In the genomic region with DNA sequence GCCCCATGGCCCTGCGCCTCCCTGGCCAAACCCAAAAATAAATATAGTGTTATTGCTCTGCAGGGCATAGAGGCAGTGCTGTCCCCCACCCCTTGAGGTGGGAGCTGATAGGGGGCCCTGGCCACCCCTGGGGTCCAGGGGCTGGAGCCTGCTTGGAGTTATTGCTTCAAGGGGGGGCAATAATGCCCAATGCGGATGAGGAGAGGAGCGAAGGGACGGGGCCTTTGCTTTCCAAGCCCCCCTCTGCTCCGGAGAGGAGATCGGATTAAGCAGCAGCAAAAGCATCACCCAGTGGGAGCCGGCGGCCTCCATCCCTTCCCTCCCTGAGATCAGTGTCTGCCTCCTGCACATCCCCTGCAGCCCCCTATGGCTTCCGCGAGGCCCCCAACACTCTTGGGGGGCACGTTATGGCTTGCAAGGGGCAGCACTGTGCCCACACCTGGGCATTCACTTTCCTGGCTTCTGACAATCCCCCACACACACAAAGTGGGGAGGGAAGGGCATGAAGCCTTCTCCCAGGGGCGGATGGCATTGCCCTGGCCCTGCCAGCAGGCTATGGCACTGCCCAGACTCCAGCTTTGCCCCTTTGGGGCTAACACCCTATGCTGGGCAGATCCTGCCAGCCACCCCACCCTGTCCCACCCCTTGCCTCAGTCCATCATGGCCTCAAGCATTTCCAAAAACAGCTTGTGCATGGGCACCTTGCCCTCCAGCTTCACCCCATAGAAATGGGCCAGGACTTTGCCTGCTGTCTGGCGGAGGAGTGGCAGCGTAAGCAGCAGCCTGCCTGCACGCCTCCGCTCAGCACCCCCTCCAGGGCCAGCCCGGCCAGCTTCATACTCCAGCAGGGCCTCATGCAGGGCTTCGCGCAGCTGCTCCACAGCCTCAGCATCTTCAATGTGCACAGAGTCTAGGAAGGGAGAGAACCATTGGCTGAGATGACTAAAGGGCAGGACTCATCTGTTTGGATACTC, we compare ENCODE assay signal across 7 mouse cellular contexts. TPM values are rescaled to one million over a fixed set of nuclear protein-coding genes. Genes with fewer than 3 reads are reported as not detected.
DNase-seq lines count a peak whose midpoint lies in the region; ATAC-seq and TF ChIP-seq lines count a peak whose summit lies in the region.

No protein-coding gene starts in this region.

- 86% methylated on average over 19 of the region's 19 CpGs for WGBS in liver, embryonic 11.5 days
- WGBS in embryonic facial prominence, embryonic 11.5 days = 87% methylated on average over 19 of the region's 19 CpGs
- 87% methylated on average over 19 of the region's 19 CpGs for WGBS in hindbrain, embryonic 15.5 days

- peak; percentile 31 for DNase-seq in liver, embryonic 11.5 days (ENCODE audit: low spot score)
- DNase-seq in liver = no peak
- no peak for DNase-seq in embryonic facial prominence, embryonic 11.5 days (ENCODE audit: low spot score)
- DNase-seq in embryo, embryonic 10.5 days (ENCODE audit: low spot score) = no peak
- DNase-seq in kidney, postnatal 14 days = no peak

- no peak for ATAC-seq in liver, embryonic 11.5 days (replicated peaks; ENCODE audit: low FRiP score)
- ATAC-seq in embryonic facial prominence, embryonic 11.5 days (replicated peaks; ENCODE audit: insufficient number of reproducible peaks, low FRiP score, low TSS enrichment, low read depth) = no peak
- ATAC-seq in hindbrain, embryonic 15.5 days (ENCODE audit: low FRiP score, low read depth) = no peak

- peak overlapping the region; percentile 89 for H3K4me2 ChIP-seq in liver, embryonic 11.5 days
- H3K4me2 ChIP-seq in embryonic facial prominence, embryonic 11.5 days (ENCODE audit: low read depth, low read length) = peak overlapping the region; percentile 48
- peak overlapping the region; percentile 82 for H3K4me2 ChIP-seq in hindbrain, embryonic 15.5 days
- peak overlapping the region; percentile 84 for H3K4me2 ChIP-seq in myocyte (ENCODE audit: low read depth)

- peaks cover 33% of the 10 kb centered on the region for H3K4me1 ChIP-seq in liver, embryonic 11.5 days (replicated peaks; ENCODE audit: control insufficient read depth, insufficient read depth, low read length)
- H3K4me1 ChIP-seq in embryonic facial prominence, embryonic 11.5 days (ENCODE audit: control insufficient read depth, insufficient read depth, low read length) = peaks cover 5% of the 10 kb centered on the region
- peaks cover 37% of the 10 kb centered on the region for H3K4me1 ChIP-seq in hindbrain, embryonic 15.5 days (replicated peaks)

- H3K27ac ChIP-seq in liver, embryonic 11.5 days (ENCODE audit: low read depth, low read length) = peak overlapping the region; percentile 47
- no peak overlapping the region for H3K27ac ChIP-seq in embryonic facial prominence, embryonic 11.5 days (replicated peaks; ENCODE audit: low read depth, low read length)
- H3K27ac ChIP-seq in hindbrain, embryonic 15.5 days (replicated peaks) = no peak overlapping the region

- TF ChIP-seq POLR2A in myocyte (IDR thresholded peaks at IDR 0.05; ENCODE audit: insufficient read length, low read depth) = peak; percentile 7

- no peaks in the 10 kb centered on the region for H3K9me3 ChIP-seq in liver, embryonic 11.5 days (ENCODE audit: control insufficient read depth, low read length)
- no peaks in the 10 kb centered on the region for H3K9me3 ChIP-seq in embryonic facial prominence, embryonic 11.5 days (replicated peaks; ENCODE audit: control insufficient read depth, low read length)
- no peaks in the 10 kb centered on the region for H3K9me3 ChIP-seq in hindbrain, embryonic 15.5 days

- peak overlapping the region; percentile 77 for H3K4me3 ChIP-seq in liver, embryonic 11.5 days (ENCODE audit: low read depth, low read length)
- H3K4me3 ChIP-seq in embryonic facial prominence, embryonic 11.5 days (ENCODE audit: low read depth, low read length) = peak overlapping the region; percentile 14; the same call in 1 of the 2 replicates
- H3K4me3 ChIP-seq in hindbrain, embryonic 15.5 days = peak overlapping the region; percentile 10; the same call in 1 of the 2 replicates
- H3K4me3 ChIP-seq in myocyte = peak overlapping the region; percentile 85

- peaks cover 25% of the 10 kb centered on the region for H3K79me2 ChIP-seq in myocyte (ENCODE audit: control insufficient read depth, insufficient read depth)

- no peaks in the 10 kb centered on the region for H3K27me3 ChIP-seq in liver, embryonic 11.5 days (replicated peaks; ENCODE audit: control insufficient read depth, insufficient read depth, low read length)
- no peaks in the 10 kb centered on the region for H3K27me3 ChIP-seq in embryonic facial prominence, embryonic 11.5 days (ENCODE audit: control insufficient read depth, insufficient read depth, low read length)
- H3K27me3 ChIP-seq in hindbrain, embryonic 15.5 days = no peaks in the 10 kb centered on the region
- H3K27me3 ChIP-seq in myocyte (ENCODE audit: control insufficient read depth, insufficient read depth, insufficient read length) = no peaks in the 10 kb centered on the region

- peaks cover 33% of the 10 kb centered on the region for H3K36me3 ChIP-seq in liver, embryonic 11.5 days (ENCODE audit: control insufficient read depth, insufficient read depth, low read length)
- peaks cover 15% of the 10 kb centered on the region for H3K36me3 ChIP-seq in embryonic facial prominence, embryonic 11.5 days (replicated peaks; ENCODE audit: control insufficient read depth, insufficient read depth, low read depth, low read length)
- peaks cover 35% of the 10 kb centered on the region for H3K36me3 ChIP-seq in hindbrain, embryonic 15.5 days
- peaks cover 11% of the 10 kb centered on the region for H3K36me3 ChIP-seq in myocyte (ENCODE audit: control insufficient read depth, insufficient read depth)

- peak overlapping the region; percentile 42 for H3K9ac ChIP-seq in liver, embryonic 11.5 days (ENCODE audit: low read depth, low read length)
- H3K9ac ChIP-seq in embryonic facial prominence, embryonic 11.5 days (replicated peaks; ENCODE audit: low read length) = 0 out of 2 replicates have a peak overlapping the region, but pooled peaks have one; percentile 28
- 0 out of 2 replicates have a peak overlapping the region, but pooled peaks have one; percentile 4 for H3K9ac ChIP-seq in hindbrain, embryonic 15.5 days

- no peak overlapping the region for H3ac ChIP-seq in myocyte (ENCODE audit: control insufficient read depth, insufficient read length)

TF ChIP-seq in myocyte, 11 proteins besides CTCF, POLR2A, EP300 and RAD21:
- TF ChIP-seq E2F4 (IDR thresholded peaks at IDR 0.05; ENCODE audit: insufficient read depth) (no peak), MYOG (IDR thresholded peaks at IDR 0.05; ENCODE audit: control insufficient read depth in 1 of 3, insufficient read depth in 1 of 3, insufficient read length in 2 of 3, low read depth in 2 of 3) (no peak), MAX (IDR thresholded peaks at IDR 0.05; ENCODE audit: low read depth) (no peak), MYOD1 (IDR thresholded peaks at IDR 0.05; ENCODE audit: control insufficient read depth in 1 of 3, insufficient read length in 2 of 3, low read depth in 2 of 3) (no peak), SRF (IDR thresholded peaks at IDR 0.05; ENCODE audit: control insufficient read depth, insufficient read length, low read depth) (no peak)

RNA-seq across cellular contexts. Expression of a gene that starts 1.5 kb away (rescaled TPM):
- 106 and 117 TPM in 2 replicates for polyA plus RNA-seq in liver, embryonic 11.5 days (2014; fragmentation: Nextera tagmentation; extraction: Ambion mirVana)
- polyA plus RNA-seq in embryonic facial prominence, embryonic 11.5 days (2014; fragmentation: Nextera tagmentation; extraction: Ambion mirVana) = 110 and 128 TPM in 2 replicates
- 375 and 392 TPM in 2 replicates for polyA plus RNA-seq in hindbrain, embryonic 15.5 days (2015; fragmentation: Nextera tagmentation; extraction: Ambion mirVana)
- polyA plus RNA-seq in myocyte (2012; fragmentation: generic; extraction: Trizol) = 276 TPM

RNA-seq across cellular contexts. Expression of a gene that starts 1.9 kb away (rescaled TPM):
- polyA plus RNA-seq in liver, embryonic 11.5 days (2014; fragmentation: Nextera tagmentation; extraction: Ambion mirVana) = 167 and 169 TPM in 2 replicates
- 159 and 166 TPM in 2 replicates for polyA plus RNA-seq in embryonic facial prominence, embryonic 11.5 days (2014; fragmentation: Nextera tagmentation; extraction: Ambion mirVana)
- 104 TPM in 2 replicates for polyA plus RNA-seq in hindbrain, embryonic 15.5 days (2015; fragmentation: Nextera tagmentation; extraction: Ambion mirVana)
- 281 TPM for polyA plus RNA-seq in myocyte (2012; fragmentation: generic; extraction: Trizol)

RNA-seq across cellular contexts. Expression of a gene that starts 10.2 kb away (rescaled TPM):
- 4.1 and 5.9 TPM in 2 replicates for polyA plus RNA-seq in liver, embryonic 11.5 days (2014; fragmentation: Nextera tagmentation; extraction: Ambion mirVana)
- polyA plus RNA-seq in embryonic facial prominence, embryonic 11.5 days (2014; fragmentation: Nextera tagmentation; extraction: Ambion mirVana) = 2.7 and 3.3 TPM in 2 replicates
- 17.5 and 18.7 TPM in 2 replicates for polyA plus RNA-seq in hindbrain, embryonic 15.5 days (2015; fragmentation: Nextera tagmentation; extraction: Ambion mirVana)
- 52.7 TPM for polyA plus RNA-seq in myocyte (2012; fragmentation: generic; extraction: Trizol)

RNA-seq across cellular contexts. Expression of a gene that starts 13.8 kb away (rescaled TPM):
- 0.49 and 0.91 TPM in 2 replicates for polyA plus RNA-seq in liver, embryonic 11.5 days (2014; fragmentation: Nextera tagmentation; extraction: Ambion mirVana)
- polyA plus RNA-seq in embryonic facial prominence, embryonic 11.5 days (2014; fragmentation: Nextera tagmentation; extraction: Ambion mirVana) = 1.0 and 1.9 TPM in 2 replicates
- polyA plus RNA-seq in hindbrain, embryonic 15.5 days (2015; fragmentation: Nextera tagmentation; extraction: Ambion mirVana) = 2.0 and 3.1 TPM in 2 replicates
- polyA plus RNA-seq in myocyte (2012; fragmentation: generic; extraction: Trizol) = 0.28 TPM

RNA-seq across cellular contexts. Expression of a gene that starts 22.9 kb away (rescaled TPM):
- polyA plus RNA-seq in liver, embryonic 11.5 days (2014; fragmentation: Nextera tagmentation; extraction: Ambion mirVana) = 0.18 and 0.38 TPM in 2 replicates
- 0.26 and 0.32 TPM in 2 replicates for polyA plus RNA-seq in embryonic facial prominence, embryonic 11.5 days (2014; fragmentation: Nextera tagmentation; extraction: Ambion mirVana)
- polyA plus RNA-seq in hindbrain, embryonic 15.5 days (2015; fragmentation: Nextera tagmentation; extraction: Ambion mirVana) = 9.0 and 13.1 TPM in 2 replicates
- 0.12 TPM for polyA plus RNA-seq in myocyte (2012; fragmentation: generic; extraction: Trizol)

Comparison
In these comparisons a context has a peak if more than half of its experiments do, and no peak if none do; other contexts are left out.
1. H3K4me3 ChIP-seq: peak in every context shown above with its lines; median percentile 85 in myocyte; 77 in liver, embryonic 11.5 days; 14 in embryonic facial prominence, embryonic 11.5 days; 10 in hindbrain, embryonic 15.5 days.